Mouse (Mus musculus) frontal cortex, postnatal 25 days (tissue): ENCODE measurements at regions not wholly inside any gene's neighbourhood (a gene's known extent, or its start where the extent isn't known, plus 50 kb on each side); places are given as distances from the start of the nearest gene placed in this dataset.

Experiments
- DNase-seq, 2 experiments: peaks; one replicate each; pipeline ENCODE4 v3.0.0; 2022; ENCODE audit warnings: low spot score in 2 of 2

GRCm38 (mm10) chr1:128679005-128679980 lies 87.2 kb upstream of the Cxcr4 start:
- no peak for DNase-seq

GRCm38 (mm10) chr1:128675538-128675937 lies 83.4 kb upstream of the Cxcr4 start:
- DNase-seq: no peak

- DNase-seq: no peak
These were observed 80.2 kb upstream of the Cxcr4 start for GRCm38 (mm10) chr1:128672306-128672705.

- no peak for DNase-seq
These were observed 79.4 kb upstream of the Cxcr4 start for GRCm38 (mm10) chr1:128671495-128671894.

GRCm38 (mm10) chr1:128671016-128671415 lies 78.9 kb upstream of the Cxcr4 start:
- no peak for DNase-seq

GRCm38 (mm10) chr1:128669241-128669666 lies 77.2 kb upstream of the Cxcr4 start:
- DNase-seq: no peak

- DNase-seq: no peak
These were observed 76.6 kb upstream of the Cxcr4 start for GRCm38 (mm10) chr1:128668718-128669117.

GRCm38 (mm10) chr1:128667121-128667762 lies 75.1 kb upstream of the Cxcr4 start:
- DNase-seq: no peak

GRCm38 (mm10) chr1:128663207-128663606 lies 71.1 kb upstream of the Cxcr4 start:
- DNase-seq: no peak

GRCm38 (mm10) chr1:128659857-128660256 lies 67.8 kb upstream of the Cxcr4 start:
- no peak for DNase-seq

GRCm38 (mm10) chr1:128658802-128659201 lies 66.7 kb upstream of the Cxcr4 start:
- no peak for DNase-seq

- no peak for DNase-seq
These were observed 62.2 kb upstream of the Cxcr4 start for GRCm38 (mm10) chr1:128654099-128654862.

- DNase-seq: no peak
These were observed 58.5 kb upstream of the Cxcr4 start for GRCm38 (mm10) chr1:128650596-128650995.

- no peak for DNase-seq
These were observed 57.5 kb upstream of the Cxcr4 start for GRCm38 (mm10) chr1:128649490-128650178.

GRCm38 (mm10) chr1:128643316-128643776 lies 51.3 kb upstream of the Cxcr4 start:
- no peak for DNase-seq

- no peak for DNase-seq
These were observed 50.1 kb upstream of the Cxcr4 start for GRCm38 (mm10) chr1:128642212-128642611.
